In the genomic region with DNA sequence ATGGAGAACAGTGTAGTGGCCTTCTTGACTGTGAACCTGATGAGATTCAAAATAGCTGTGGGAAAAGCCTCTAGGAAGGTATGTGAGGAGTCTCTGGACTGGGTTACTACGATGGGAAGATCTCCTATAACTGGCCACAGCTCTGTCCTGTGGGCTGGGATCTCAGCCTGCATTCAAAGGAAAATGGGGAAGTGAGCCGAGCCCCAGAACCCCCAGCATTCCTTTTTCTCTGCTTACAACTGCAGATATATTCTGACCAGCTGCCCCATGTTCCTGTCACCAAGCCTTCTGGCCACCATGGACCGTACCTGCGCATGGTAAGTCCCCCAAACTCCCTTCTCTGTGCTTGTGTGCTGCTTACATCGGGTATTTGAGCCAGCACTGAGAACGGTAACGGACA, we compare ENCODE assay signal across 8 mouse cellular contexts. TPM values are rescaled to one million over a fixed set of nuclear protein-coding genes. Genes with fewer than 3 reads are reported as not detected.
DNase-seq lines count a peak whose midpoint lies in the region; ATAC-seq and TF ChIP-seq lines count a peak whose summit lies in the region.

A gene (plus strand): TSS at position 218 of the 400 bp plus-strand sequence.

- no peak within 1 kb of the TSS for H3K9ac ChIP-seq in lung, embryonic 15.5 days
- H3K9ac ChIP-seq in embryonic facial prominence, embryonic 14.5 days (ENCODE audit: low read depth, low read length): no peak within 1 kb of the TSS
- no peak within 1 kb of the TSS for H3K9ac ChIP-seq in heart, postnatal 0 days (replicated peaks; ENCODE audit: low read depth, low read length)
- H3K9ac ChIP-seq in neural tube, embryonic 13.5 days: no peak within 1 kb of the TSS

- no peak within 1 kb of the TSS for H3K4me3 ChIP-seq in lung, embryonic 15.5 days
- no peak within 1 kb of the TSS for H3K4me3 ChIP-seq in embryonic facial prominence, embryonic 14.5 days (ENCODE audit: low read depth, low read length)
- H3K4me3 ChIP-seq in heart, postnatal 0 days (ENCODE audit: low read depth, low read length): no peak within 1 kb of the TSS
- no peak within 1 kb of the TSS for H3K4me3 ChIP-seq in neural tube, embryonic 13.5 days

- no peak within 1 kb of the TSS for H3K27ac ChIP-seq in lung, embryonic 15.5 days
- no peak within 1 kb of the TSS for H3K27ac ChIP-seq in embryonic facial prominence, embryonic 14.5 days (replicated peaks; ENCODE audit: low read depth, low read length)
- no peak within 1 kb of the TSS for H3K27ac ChIP-seq in heart, postnatal 0 days (ENCODE audit: low read depth)
- H3K27ac ChIP-seq in neural tube, embryonic 13.5 days (replicated peaks): no peak within 1 kb of the TSS

- H3K27me3 ChIP-seq in lung, embryonic 15.5 days: no peaks in the 10 kb centered on the region
- no peaks in the 10 kb centered on the region for H3K27me3 ChIP-seq in embryonic facial prominence, embryonic 14.5 days (replicated peaks; ENCODE audit: control insufficient read depth, insufficient read depth, low read length)
- no peaks in the 10 kb centered on the region for H3K27me3 ChIP-seq in heart, postnatal 0 days (ENCODE audit: control insufficient read depth, insufficient read depth, low read length)
- H3K27me3 ChIP-seq in neural tube, embryonic 13.5 days: no peaks in the 10 kb centered on the region

- WGBS in lung, embryonic 15.5 days: 69% methylated on average over 7 of the region's 7 CpGs
- WGBS in embryonic facial prominence, embryonic 14.5 days: 69% methylated on average over 7 of the region's 7 CpGs
- WGBS in heart, postnatal 0 days: 79% methylated on average over 7 of the region's 7 CpGs
- WGBS in neural tube, embryonic 13.5 days: 82% methylated on average over 7 of the region's 7 CpGs

- no peak for ATAC-seq in lung, embryonic 15.5 days (ENCODE audit: borderline replicate concordance, extremely low read depth, low FRiP score, low TSS enrichment)
- no peak for ATAC-seq in embryonic facial prominence, embryonic 14.5 days (ENCODE audit: low read depth)
- ATAC-seq in heart, postnatal 0 days (ENCODE audit: insufficient read depth, low read depth): no peak
- no peak for ATAC-seq in neural tube, embryonic 13.5 days (ENCODE audit: low read depth)

- peaks cover 21% of the 10 kb centered on the region for H3K4me1 ChIP-seq in lung, embryonic 15.5 days
- peaks cover 4% of the 10 kb centered on the region for H3K4me1 ChIP-seq in embryonic facial prominence, embryonic 14.5 days (ENCODE audit: control insufficient read depth, insufficient read depth, low read length)
- peaks cover 4% of the 10 kb centered on the region; the same call in 1 of the 2 replicates for H3K4me1 ChIP-seq in heart, postnatal 0 days (ENCODE audit: control insufficient read depth, insufficient read depth)
- H3K4me1 ChIP-seq in neural tube, embryonic 13.5 days (replicated peaks): peaks cover 10% of the 10 kb centered on the region

- no peak within 1 kb of the TSS for H3K4me2 ChIP-seq in lung, embryonic 15.5 days
- no peak within 1 kb of the TSS for H3K4me2 ChIP-seq in embryonic facial prominence, embryonic 14.5 days (ENCODE audit: low read depth, low read length)
- no peak within 1 kb of the TSS for H3K4me2 ChIP-seq in heart, postnatal 0 days (ENCODE audit: low read depth, low read length)
- H3K4me2 ChIP-seq in neural tube, embryonic 13.5 days: no peak within 1 kb of the TSS

- H3K36me3 ChIP-seq in lung, embryonic 15.5 days: no peaks in the 10 kb centered on the region
- H3K36me3 ChIP-seq in embryonic facial prominence, embryonic 14.5 days (ENCODE audit: control insufficient read depth, insufficient read depth, low read length): no peaks in the 10 kb centered on the region
- no peaks in the 10 kb centered on the region for H3K36me3 ChIP-seq in heart, postnatal 0 days (replicated peaks; ENCODE audit: control insufficient read depth, insufficient read depth, low read length)
- no peaks in the 10 kb centered on the region for H3K36me3 ChIP-seq in neural tube, embryonic 13.5 days

- no peak for TF ChIP-seq EP300 in heart, postnatal 0 days (IDR thresholded peaks at IDR 0.05; ENCODE audit: low read depth)

- no peaks in the 10 kb centered on the region for H3K9me3 ChIP-seq in lung, embryonic 15.5 days
- H3K9me3 ChIP-seq in embryonic facial prominence, embryonic 14.5 days (ENCODE audit: control insufficient read depth, low read length): no peaks in the 10 kb centered on the region
- H3K9me3 ChIP-seq in heart, postnatal 0 days (replicated peaks; ENCODE audit: control insufficient read depth, low read length): no peaks in the 10 kb centered on the region
- H3K9me3 ChIP-seq in neural tube, embryonic 13.5 days: no peaks in the 10 kb centered on the region

- no peak for DNase-seq in lung, postnatal 10 days
- no peak for DNase-seq in embryonic facial prominence, embryonic 14.5 days (ENCODE audit: low spot score)
- no peak for DNase-seq in heart, postnatal 0 days (ENCODE audit: low spot score)
- DNase-seq in left cerebral cortex, postnatal 4 days: no peak
- DNase-seq in adipocyte (ENCODE audit: low spot score): no peak
- no peak for DNase-seq in right cerebral cortex, postnatal 36 days (ENCODE audit: low spot score in 2 of 2)

- TF ChIP-seq CTCF in heart, postnatal 0 days (IDR thresholded peaks at IDR 0.05; ENCODE audit: low read depth): no peak

- intact Hi-C loops in left cerebral cortex, postnatal 4 days (cut with DNase I): loop anchor here (10.0 kb wide), 1 partner anchor 155 kb away; no protein-coding TSS in a partner anchor

RNA-seq across cellular contexts. Expression of the gene that starts here (rescaled TPM):
- polyA plus RNA-seq in lung, embryonic 15.5 days (2015; fragmentation: Nextera tagmentation; extraction: Ambion mirVana): 30.6 and 32.7 TPM in 2 replicates
- polyA plus RNA-seq in embryonic facial prominence, embryonic 14.5 days (2014; fragmentation: Nextera tagmentation; extraction: Ambion mirVana): 38.5 and 39.5 TPM in 2 replicates
- 30.6 and 35.1 TPM in 2 replicates for total RNA-seq in heart, postnatal 0 days (2014; rRNA removed; ENCODE audit: low replicate concordance)
- 34.7 and 39.3 TPM in 2 replicates for polyA plus RNA-seq in heart, postnatal 0 days (2015; fragmentation: Nextera tagmentation; extraction: Ambion mirVana)
- total RNA-seq in left cerebral cortex, postnatal 4 days (2021): 10 to 100 TPM; 17.4 to 19.3 TPM
- 24.7 and 32.9 TPM in 2 replicates for polyA plus RNA-seq in neural tube, embryonic 13.5 days (2015; fragmentation: Nextera tagmentation; extraction: Ambion mirVana)
